Mouse (Mus musculus) myocyte (in vitro differentiated cells): ENCODE data around the gene Nrm. TPM values are rescaled to one million over a fixed set of nuclear protein-coding genes. Genes with fewer than 3 reads are reported as not detected.

Experiments used
- H3K27me3 ChIP-seq: one replicate; pipeline ENCODE4 v1.6.1; 2011; ENCODE audit not compliant: control insufficient read depth, insufficient read depth, insufficient read length
- H3K36me3 ChIP-seq: one replicate; pipeline ENCODE4 v1.6.1; 2011; ENCODE audit not compliant: control insufficient read depth, insufficient read depth
- H3K4me2 ChIP-seq: one replicate; pipeline ENCODE4 v1.6.1; 2011; ENCODE audit warnings: low read depth, control low read depth
- H3K4me3 ChIP-seq: one replicate; pipeline ENCODE4 v1.5.1; 2011; ENCODE audit warnings: mild to moderate bottlenecking, control low read depth, moderate library complexity
- H3K79me2 ChIP-seq: one replicate; pipeline ENCODE4 v1.6.1; 2011; ENCODE audit not compliant: control insufficient read depth, insufficient read depth
- H3ac ChIP-seq: one replicate; pipeline ENCODE4 v1.6.1; 2011; ENCODE audit not compliant: control insufficient read depth, insufficient read length
- CEBPB ChIP-seq: IDR thresholded peaks from 2 replicates; pipeline ENCODE4 v1.6.1; 2011; ENCODE audit warnings: mild to moderate bottlenecking, moderate library complexity; ENCODE audit not compliant: poor library complexity, insufficient read depth, severe bottlenecking
- E2F4 ChIP-seq: IDR thresholded peaks from one replicate; pipeline ENCODE4 v1.6.1; 2011; ENCODE audit warnings: mild to moderate bottlenecking, control low read depth, moderate library complexity; ENCODE audit not compliant: insufficient read depth
- MAX ChIP-seq: IDR thresholded peaks from one replicate; pipeline ENCODE4 v1.6.1; 2011; ENCODE audit warnings: low read depth, mild to moderate bottlenecking, control low read depth
- MYOD1 ChIP-seq, 3 experiments: IDR thresholded peaks; one replicate each; pipeline ENCODE4 v1.6.1; 2011; ENCODE audit warnings: control low read depth in 2 of 3, low read depth in 2 of 3, mild to moderate bottlenecking in 2 of 3, moderate library complexity in 1 of 3; ENCODE audit not compliant: insufficient read length in 2 of 3, control insufficient read depth in 1 of 3
- MYOG ChIP-seq, 3 experiments: IDR thresholded peaks; one replicate each; pipeline ENCODE4 v1.6.1; 2011; ENCODE audit warnings: control low read depth in 2 of 3, low read depth in 2 of 3, mild to moderate bottlenecking in 2 of 3; ENCODE audit not compliant: insufficient read length in 2 of 3, control insufficient read depth in 1 of 3, insufficient read depth in 1 of 3
- POLR2A ChIP-seq: IDR thresholded peaks from one replicate; pipeline ENCODE4 v1.6.1; 2011; ENCODE audit warnings: low read depth, mild to moderate bottlenecking, control low read depth, moderate library complexity; ENCODE audit not compliant: insufficient read length
- POLR2AphosphoS2 ChIP-seq: IDR thresholded peaks from one replicate; pipeline ENCODE4 v1.6.1; 2011; ENCODE audit warnings: low read depth, control low read depth; ENCODE audit not compliant: insufficient read length
- REST ChIP-seq: IDR thresholded peaks from one replicate; pipeline ENCODE4 v1.6.1; 2011; ENCODE audit warnings: mild to moderate bottlenecking, control low read depth, moderate library complexity; ENCODE audit not compliant: insufficient read depth, insufficient read length
- SRF ChIP-seq: IDR thresholded peaks from one replicate; pipeline ENCODE4 v1.6.1; 2011; ENCODE audit warnings: low read depth; ENCODE audit not compliant: control insufficient read depth, insufficient read length
- TCF12 ChIP-seq: IDR thresholded peaks from one replicate; pipeline ENCODE4 v1.6.1; 2011; ENCODE audit warnings: mild to moderate bottlenecking, control low read depth; ENCODE audit not compliant: poor library complexity, insufficient read depth, severe bottlenecking
- TCF3 ChIP-seq: IDR thresholded peaks from one replicate; pipeline ENCODE4 v1.6.1; 2011; ENCODE audit warnings: low read depth, control low read depth; ENCODE audit not compliant: insufficient read length
- USF1 ChIP-seq: IDR thresholded peaks from one replicate; pipeline ENCODE4 v1.6.1; 2011; ENCODE audit warnings: low read depth, mild to moderate bottlenecking, control low read depth, moderate library complexity
- polyA plus RNA-seq: library from polyadenylated mRNA; unstranded; fragments of >200 nt; fragmentation: generic; extraction: Trizol; gene quantifications from one replicate; pipeline ENCODE4 v1.2.1, GENCODE M21; 2012; ENCODE audit warnings: missing spikeins

Gene Nrm
- polyA plus RNA-seq, 1 experiment = 18.5 TPM

DNA sequence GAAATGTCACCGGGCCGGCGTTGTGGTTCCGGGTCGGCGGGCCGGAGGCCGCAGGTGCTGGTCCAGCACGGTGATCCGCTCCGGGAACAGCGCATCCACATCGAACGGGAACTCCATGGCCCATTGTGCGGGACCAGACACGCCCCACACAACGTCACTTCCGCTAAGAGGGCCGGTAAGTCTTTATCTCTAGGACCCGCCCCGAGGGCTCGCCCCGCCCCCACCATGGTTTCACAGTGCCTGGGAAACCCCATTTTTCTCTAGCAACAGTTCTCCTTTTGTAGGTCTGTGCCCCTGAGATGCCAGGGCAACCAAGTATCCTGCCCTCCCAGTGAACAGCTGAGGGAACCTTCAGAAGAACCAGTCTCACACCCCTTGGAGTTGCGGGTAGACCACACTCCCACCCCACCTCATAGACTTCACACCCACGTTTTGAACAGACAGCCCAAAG is 48.8 kb downstream of the Nrm start, which contains the start of gene Atat1:
Atat1 (minus strand) TSS at position 157 of the 451 bp plus-strand sequence.
- Histone ChIP-seq H3K36me3 (peaks cover 39% of the 10 kb centered on the region), H3K4me3 (peak within 1 kb of the TSS; percentile 50), H3K27me3 (no peaks in the 10 kb centered on the region), H3K79me2 (peaks cover 14% of the 10 kb centered on the region), H3K4me2 (peak within 1 kb of the TSS; percentile 97), H3ac (peak within 1 kb of the TSS; percentile 69)
- peak; percentile 97 for TF ChIP-seq POLR2A
- no peak for TF ChIP-seq E2F4
- TF ChIP-seq TCF12 = no peak
- TF ChIP-seq SRF = peak; percentile 4
- TF ChIP-seq MAX = no peak
- no peak for TF ChIP-seq USF1
- no peak for TF ChIP-seq REST
- TF ChIP-seq MYOD1 (IDR thresholded peaks at IDR 0.05; ENCODE audit: control insufficient read depth in 1 of 3, insufficient read length in 2 of 3, low read depth in 2 of 3) = no peak
- peak; percentile 99 for TF ChIP-seq POLR2AphosphoS2
- TF ChIP-seq TCF3 = no peak
- peak in 1 of 3 experiments; percentile 6 for TF ChIP-seq MYOG (IDR thresholded peaks at IDR 0.05; ENCODE audit: control insufficient read depth in 1 of 3, insufficient read depth in 1 of 3, insufficient read length in 2 of 3, low read depth in 2 of 3)
- no peak for TF ChIP-seq CEBPB

- H3K36me3 ChIP-seq = peaks cover 44% of the 10 kb centered on the region
- no peak overlapping the region for H3ac ChIP-seq
Measured at GRCm38 (mm10) chr17:35914975-35915374, 53.9 kb downstream of the Nrm start.

More at GRCm38 (mm10) chr17:35914975-35915374, 53.9 kb downstream of the Nrm start:
- H3K4me2 ChIP-seq = peak overlapping the region; percentile 73
- TF ChIP-seq MYOG (IDR thresholded peaks at IDR 0.05; ENCODE audit: control insufficient read depth in 1 of 3, insufficient read depth in 1 of 3, insufficient read length in 2 of 3, low read depth in 2 of 3) (no peak), POLR2AphosphoS2 (no peak), TCF12 (no peak), CEBPB (no peak), MYOD1 (IDR thresholded peaks at IDR 0.05; ENCODE audit: control insufficient read depth in 1 of 3, insufficient read length in 2 of 3, low read depth in 2 of 3) (no peak), SRF (no peak), REST (no peak)
- H3K27me3 ChIP-seq = no peaks in the 10 kb centered on the region
- peak overlapping the region; percentile 96 for H3K4me3 ChIP-seq
- peaks cover 54% of the 10 kb centered on the region for H3K79me2 ChIP-seq

Other genes starting within 250 kb of the Nrm start
- gene Gm9573, start 234.7 kb upstream of the Nrm start, polyA plus RNA-seq = not detected
- 0.05 TPM for gene Mucl3, start 217.6 kb upstream of the Nrm start, polyA plus RNA-seq
- 13.7 TPM for gene Vars2, start 193.7 kb upstream of the Nrm start, polyA plus RNA-seq
- gene Gtf2h4, start 187.6 kb upstream of the Nrm start, polyA plus RNA-seq = 27.4 TPM
- gene Ddr1, start 156.7 kb upstream of the Nrm start, polyA plus RNA-seq = 65.6 TPM
- gene Ier3, start 39.6 kb upstream of the Nrm start, polyA plus RNA-seq = 45.1 TPM
- 107 TPM for gene Flot1, start 38.1 kb upstream of the Nrm start, polyA plus RNA-seq
- 692 TPM for gene Tubb5, start 23.0 kb upstream of the Nrm start, polyA plus RNA-seq
- 7.0 TPM for gene Mdc1, start 19.8 kb upstream of the Nrm start, polyA plus RNA-seq
- gene Ppp1r18, start 4.3 kb downstream of the Nrm start, polyA plus RNA-seq = 46.2 TPM
- gene Dhx16, start 18.5 kb downstream of the Nrm start, polyA plus RNA-seq = 29.4 TPM
- gene 2310061I04Rik, start 36.1 kb downstream of the Nrm start, polyA plus RNA-seq = 33.7 TPM
- gene Atat1, start 48.8 kb downstream of the Nrm start, polyA plus RNA-seq = 23.1 TPM
- 104 TPM for gene Mrps18b, start 55.1 kb downstream of the Nrm start, polyA plus RNA-seq
- 32.9 TPM for gene Ppp1r10, start 55.1 kb downstream of the Nrm start, polyA plus RNA-seq
- 90.1 TPM for gene Abcf1, start 108.4 kb downstream of the Nrm start, polyA plus RNA-seq
- 64.1 TPM for gene Gnl1, start 118.5 kb downstream of the Nrm start, polyA plus RNA-seq
- 14.1 TPM for gene Prr3, start 118.9 kb downstream of the Nrm start, polyA plus RNA-seq
- 0.47 TPM for gene H2-T24, start 159.2 kb downstream of the Nrm start, polyA plus RNA-seq
- gene H2-T23, start 171.5 kb downstream of the Nrm start, polyA plus RNA-seq = 13.6 TPM
- gene H2-T22, start 181.4 kb downstream of the Nrm start, polyA plus RNA-seq = 22.1 TPM
- gene Gm6034, start 181.6 kb downstream of the Nrm start, polyA plus RNA-seq = not detected
- gene Gm11127, start 197.1 kb downstream of the Nrm start, polyA plus RNA-seq = 0.23 TPM